Mouse (Mus musculus) E14TG2a.4 (cell line): ENCODE results near the gene Clic1.
"Not testable (repeated sequence)": the region's sequence is repeated elsewhere in the genome, so short reads cannot be mapped to it uniquely, and the experiment has no call there.

Experiments used
- H3K27me3 ChIP-seq: 2 replicates; pipeline ENCODE4 v1.6.1; 2014; ENCODE audit warnings: low read length, control low read depth; ENCODE audit not compliant: insufficient read depth
- H3K36me3 ChIP-seq: 2 replicates; pipeline ENCODE4 v1.6.1; 2014; ENCODE audit warnings: low read length, control low read depth; ENCODE audit not compliant: insufficient read depth
- H3K4me1 ChIP-seq: replicated peaks from 2 replicates; pipeline ENCODE4 v1.6.1; 2014; ENCODE audit warnings: low read depth, low read length, control low read depth
- H3K4me3 ChIP-seq: replicated peaks from 2 replicates; pipeline ENCODE4 v1.5.1; 2014; ENCODE audit warnings: mild to moderate bottlenecking, low read length
- H3K9me3 ChIP-seq: 2 replicates; pipeline ENCODE4 v1.6.1; 2014; ENCODE audit warnings: low read length, control low read depth
- CTCF ChIP-seq: conservative IDR thresholded peaks from 2 replicates; pipeline ENCODE4 v1.5.1; 2014; ENCODE audit warnings: low read length
- NANOG ChIP-seq: IDR thresholded peaks from 2 replicates; pipeline ENCODE4 v1.6.1; 2014; ENCODE audit warnings: borderline replicate concordance, low read length, mixed read lengths
- POU5F1 ChIP-seq: IDR thresholded peaks from 2 replicates; pipeline ENCODE4 v1.6.1; 2014; ENCODE audit warnings: low read length, borderline replicate concordance

The Clic1 gene

DNA sequence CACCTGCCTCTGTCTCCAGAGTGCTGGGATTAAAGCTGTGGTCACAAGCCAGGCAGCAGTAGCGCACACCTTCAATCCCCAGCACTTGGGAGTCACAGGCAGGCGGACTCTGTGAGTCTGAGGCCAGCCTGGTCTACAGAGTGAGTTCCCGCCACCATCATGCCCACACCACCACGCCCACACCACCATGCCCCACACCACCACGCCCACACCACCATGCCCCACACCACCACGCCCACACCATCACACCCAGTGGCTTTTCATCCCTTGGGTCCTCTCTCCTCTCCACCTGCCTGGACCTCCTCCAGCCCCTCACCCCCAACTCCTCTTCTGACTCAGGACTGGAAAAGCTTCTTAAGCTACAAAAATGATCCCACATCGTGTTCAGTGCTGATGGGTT is 17.9 kb upstream of the Clic1 start:
- Histone ChIP-seq H3K4me3 (peak overlapping the region; percentile 45; the same call in 1 of the 2 replicates), H3K9me3 (no peaks in the 10 kb centered on the region), H3K4me1 (peaks cover 55% of the 10 kb centered on the region), H3K27me3 (peaks cover 16% of the 10 kb centered on the region), H3K36me3 (no peaks in the 10 kb centered on the region)
- no peak for TF ChIP-seq NANOG
- TF ChIP-seq POU5F1 = no peak

- Histone ChIP-seq H3K27me3 (peaks cover 16% of the 10 kb centered on the region), H3K36me3 (no peaks in the 10 kb centered on the region), H3K9me3 (no peaks in the 10 kb centered on the region), H3K4me1 (peaks cover 51% of the 10 kb centered on the region), H3K4me3 (no peak overlapping the region)
- no peak for TF ChIP-seq CTCF
These were observed 17.4 kb upstream of the Clic1 start for GRCm38 (mm10) chr17:35032323-35032870.

GRCm38 (mm10) chr17:35033703-35034102 is 16.1 kb upstream of the Clic1 start:
- H3K9me3 ChIP-seq, H3K4me3 ChIP-seq, H3K36me3 ChIP-seq: not testable (repeated sequence)
- Histone ChIP-seq H3K27me3 (peaks cover 16% of the 10 kb centered on the region), H3K4me1 (peaks cover 38% of the 10 kb centered on the region)

DNA sequence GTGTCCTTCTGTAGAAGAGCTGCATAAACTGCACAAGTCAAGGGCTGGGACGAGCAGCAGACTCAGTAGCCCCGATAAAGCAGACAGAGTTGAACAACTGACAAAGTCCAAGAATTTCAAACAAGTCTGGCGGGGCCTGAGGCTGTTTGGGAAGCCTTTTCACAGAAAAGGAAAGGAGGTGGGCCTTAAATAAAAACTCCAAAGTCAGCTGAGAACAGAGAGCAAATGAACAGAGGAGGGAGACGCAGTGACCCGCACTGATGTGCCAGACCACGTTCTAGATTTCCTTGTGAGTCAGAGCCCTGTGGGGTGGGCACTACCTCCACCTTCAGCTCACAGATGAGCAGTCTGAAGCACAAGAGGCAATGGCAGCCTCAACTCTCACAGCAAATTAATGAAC is 14.9 kb upstream of the Clic1 start:
- no peaks in the 10 kb centered on the region for H3K9me3 ChIP-seq
- TF ChIP-seq POU5F1 (no peak), CTCF (no peak), NANOG (no peak)

DNA sequence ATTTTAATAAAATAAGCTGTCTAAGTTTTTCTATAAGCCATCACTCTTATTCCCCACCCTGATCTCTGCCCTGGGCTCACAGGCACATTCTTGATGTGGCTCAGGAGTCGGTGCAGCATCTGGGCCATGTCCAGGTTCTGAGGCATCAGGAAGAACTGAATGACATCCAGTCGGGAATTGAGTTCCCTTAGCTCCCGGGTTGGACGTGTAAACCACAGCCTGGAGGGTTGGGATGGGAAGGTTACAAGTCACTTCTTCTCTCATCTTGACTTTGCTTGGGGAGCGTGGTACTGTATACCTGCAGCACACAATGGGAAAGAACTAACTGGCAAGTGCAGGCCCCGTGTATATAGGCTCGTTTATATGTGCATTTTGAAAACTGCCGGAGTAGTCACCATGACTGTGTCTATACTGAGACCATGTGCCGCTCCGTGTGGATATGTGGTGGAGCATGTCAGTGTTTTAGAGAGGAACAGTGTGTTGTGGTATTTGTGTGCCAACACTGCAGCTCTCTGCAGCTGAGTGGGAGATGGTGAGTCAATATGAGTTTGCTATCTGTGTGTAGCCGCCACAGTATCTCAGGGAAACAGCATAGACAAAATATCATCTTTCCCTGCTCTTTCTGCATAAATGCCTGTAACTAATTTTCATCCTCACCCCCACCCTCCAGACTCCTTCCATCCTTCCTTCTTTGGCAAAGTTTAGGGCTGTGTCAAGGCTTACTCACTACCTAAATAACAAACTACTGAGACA is 10.5 kb upstream of the Clic1 start:
- no peak for TF ChIP-seq POU5F1
- no peak for TF ChIP-seq CTCF
- TF ChIP-seq NANOG = no peak

More for the DNA sequence above, 14.9 kb upstream of the Clic1 start:
- H3K36me3 ChIP-seq = no peaks in the 10 kb centered on the region
- H3K4me1 ChIP-seq = peaks cover 30% of the 10 kb centered on the region
- peaks cover 12% of the 10 kb centered on the region for H3K27me3 ChIP-seq
- no peak overlapping the region for H3K4me3 ChIP-seq

GRCm38 (mm10) chr17:35043794-35044193 is 6.0 kb upstream of the Clic1 start:
- Histone ChIP-seq H3K36me3 (no peaks in the 10 kb centered on the region), H3K4me1 (peaks cover 34% of the 10 kb centered on the region), H3K9me3 (no peaks in the 10 kb centered on the region), H3K27me3 (peaks cover 30% of the 10 kb centered on the region), H3K4me3 (no peak overlapping the region)
- TF ChIP-seq NANOG (no peak), CTCF (no peak), POU5F1 (no peak)

More for the DNA sequence above, 10.5 kb upstream of the Clic1 start:
- Histone ChIP-seq H3K36me3 (no peaks in the 10 kb centered on the region), H3K4me1 (peaks cover 6% of the 10 kb centered on the region), H3K9me3 (no peaks in the 10 kb centered on the region), H3K27me3 (peaks cover 13% of the 10 kb centered on the region), H3K4me3 (no peak overlapping the region)

DNA sequence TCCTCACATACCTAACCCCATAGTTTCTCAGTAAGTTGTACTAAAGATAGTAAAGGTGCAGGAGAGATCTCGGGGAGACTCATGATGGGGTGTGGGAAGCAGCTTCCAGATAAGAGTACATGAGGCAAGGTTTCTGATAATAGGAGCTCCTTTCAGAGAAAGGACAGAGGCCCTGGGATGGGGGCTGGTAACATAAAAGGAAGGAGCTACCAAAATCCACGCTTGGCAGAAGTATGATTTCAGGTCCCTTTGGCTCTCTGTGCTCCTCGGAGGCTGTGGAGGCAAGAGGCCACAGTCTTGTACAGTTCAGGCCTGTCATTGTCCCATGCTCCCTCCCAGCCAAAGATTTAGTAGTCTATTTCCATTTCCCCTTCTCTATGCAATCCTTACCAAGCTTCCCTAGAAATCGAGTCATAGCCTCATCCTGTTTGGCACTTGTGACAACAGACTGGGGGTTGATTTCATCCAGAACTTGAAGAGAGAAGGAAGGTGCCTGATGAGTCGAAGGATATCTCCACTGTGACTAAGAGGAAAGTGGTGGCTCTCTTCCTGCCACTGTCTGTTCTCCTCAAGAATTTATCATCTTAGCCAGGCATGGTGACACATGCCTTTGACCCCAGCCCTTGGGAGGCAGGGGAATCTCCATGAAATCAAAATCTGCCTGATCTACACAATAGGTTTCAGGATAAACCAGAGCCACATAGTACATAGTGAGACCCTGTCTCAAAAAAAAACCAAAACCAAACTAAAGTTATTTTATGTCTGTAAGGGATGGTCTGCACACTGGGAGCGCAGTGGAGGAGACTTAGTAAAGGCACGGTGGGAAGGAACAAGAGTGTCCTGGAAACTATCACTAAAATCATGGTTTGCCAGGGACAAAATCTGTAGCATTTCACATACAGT is 4.6 kb upstream of the Clic1 start:
- Histone ChIP-seq H3K9me3 (no peaks in the 10 kb centered on the region), H3K36me3 (no peaks in the 10 kb centered on the region), H3K4me3 (peak overlapping the region; percentile 86; the same call in 1 of the 2 replicates), H3K27me3 (peaks cover 30% of the 10 kb centered on the region), H3K4me1 (peaks cover 48% of the 10 kb centered on the region)
- TF ChIP-seq NANOG (no peak), POU5F1 (no peak), CTCF (no peak)

- Histone ChIP-seq H3K36me3 (no peaks in the 10 kb centered on the region), H3K27me3 (peaks cover 30% of the 10 kb centered on the region), H3K4me1 (peaks cover 53% of the 10 kb centered on the region), H3K4me3 (peak overlapping the region; percentile 86), H3K9me3 (no peaks in the 10 kb centered on the region)
- no peak for TF ChIP-seq NANOG
- no peak for TF ChIP-seq CTCF
- TF ChIP-seq POU5F1 = no peak
These were observed 3.7 kb upstream of the Clic1 start for GRCm38 (mm10) chr17:35045807-35046680.
